Mouse (Mus musculus) forebrain, postnatal 0 days (tissue): ENCODE results near the gene Erp44. TPM values are rescaled to one million over a fixed set of nuclear protein-coding genes. Genes with fewer than 3 reads are reported as not detected.

Experiments used
- ATAC-seq: fragments of 200-750 bp; cut with Nextera tagmentation; 2 replicates; pipeline ENCODE4 v1.8.0; 2017; ENCODE audit warnings: mild to moderate bottlenecking, moderate library complexity
- DNase-seq: peaks from one replicate; pipeline ENCODE4 v3.0.0-alpha.2; 2015
- H3K27ac ChIP-seq: fragments of 300-500 bp; sonication (generic); 2 replicates; pipeline ENCODE4 v1.5.1; 2014; ENCODE audit warnings: low read depth, mild to moderate bottlenecking, antibody characterized with exemption, low read length, moderate library complexity, mixed read lengths
- H3K27me3 ChIP-seq: fragments of 300-500 bp; sonication (generic); 2 replicates; pipeline ENCODE4 v1.6.1; 2014; ENCODE audit warnings: mild to moderate bottlenecking, low read length, mixed read lengths; ENCODE audit not compliant: insufficient read depth
- H3K36me3 ChIP-seq: fragments of 300-500 bp; sonication (generic); 2 replicates; pipeline ENCODE4 v1.6.1; 2014; ENCODE audit warnings: mild to moderate bottlenecking, moderate library complexity; ENCODE audit not compliant: insufficient read depth
- H3K4me1 ChIP-seq: fragments of 300-500 bp; sonication (generic); 2 replicates; pipeline ENCODE4 v1.6.1; 2014; ENCODE audit warnings: antibody characterized with exemption; ENCODE audit not compliant: insufficient read depth
- H3K4me2 ChIP-seq: fragments of 300-500 bp; sonication (generic); 2 replicates; pipeline ENCODE4 v1.6.1; 2014; ENCODE audit warnings: low read depth, mild to moderate bottlenecking, moderate library complexity
- H3K4me3 ChIP-seq: fragments of 300-500 bp; sonication (generic); 2 replicates; pipeline ENCODE4 v1.5.1; 2014; ENCODE audit warnings: low read depth, low read length, mixed read lengths
- H3K9ac ChIP-seq: fragments of 300-500 bp; sonication (generic); 2 replicates; pipeline ENCODE4 v1.6.1; 2014; ENCODE audit warnings: mild to moderate bottlenecking
- H3K9me3 ChIP-seq: fragments of 300-500 bp; sonication (generic); 2 replicates; pipeline ENCODE4 v1.6.1; 2016; ENCODE audit warnings: low read length
- CTCF ChIP-seq: sonication (generic); IDR thresholded peaks from 2 replicates; pipeline ENCODE4 v1.5.1; 2016; ENCODE audit warnings: antibody characterized with exemption, control low read depth, low read depth
- WGBS: fragments of 180-500 bp; shearing (Covaris S2); extraction: QIAGEN DNeasy Blood & Tissue Kit; methylation state at CpG from one replicate; pipeline ENCODE4 v1.1.7; 2014; 5-methylcytosine and 5-hydroxymethylcytosine counted together
- microRNA counts: library from miRNA; unstranded; fragments of <30 nt; microRNA quantifications from one replicate; lab custom pipeline; 2015
- microRNA-seq, 2 experiments: library from miRNA; unstranded; fragments of <30 nt; microRNA quantifications; one replicate each; pipeline ENCODE4; 2016
- polyA plus RNA-seq: library from polyadenylated mRNA; unstranded; fragments of >200 nt; fragmentation: Nextera tagmentation; extraction: Ambion mirVana; gene quantifications from 2 replicates; pipeline ENCODE4 v1.2.1, GENCODE M21; 2015
- total RNA-seq: library from RNA; depleted of rRNA; stranded (reverse); fragments of >200 nt; gene quantifications from 2 replicates; pipeline ENCODE4 v1.2.3, GENCODE M21; 2014; rRNA removed

The Erp44 gene
- total and polyA plus RNA-seq, 2 experiments from 2014 or later: 33.4 to 50.2 TPM

- H3K9ac ChIP-seq: no peak overlapping the region
- WGBS: 85% methylated on average over 5 of the region's 5 CpGs
Measured at GRCm38 (mm10) chr4:48153229-48153628, 126.1 kb downstream of the Erp44 start.

GRCm38 (mm10) chr4:48149492-48149891 lies 129.9 kb downstream of the Erp44 start:
- no peak overlapping the region for H3K4me3 ChIP-seq
- H3K9ac ChIP-seq: no peak overlapping the region
- no peaks in the 10 kb centered on the region for H3K27me3 ChIP-seq
- ATAC-seq: no peak
- no peak for DNase-seq
- no peaks in the 10 kb centered on the region; the same call in 1 of the 2 replicates for H3K36me3 ChIP-seq
- H3K9me3 ChIP-seq: no peaks in the 10 kb centered on the region
- 97% methylated on average over 2 of the region's 2 CpGs for WGBS
- H3K27ac ChIP-seq: no peak overlapping the region
- H3K4me2 ChIP-seq: no peak overlapping the region
- no peaks in the 10 kb centered on the region for H3K4me1 ChIP-seq
- TF ChIP-seq CTCF: no peak

More at GRCm38 (mm10) chr4:48153229-48153628, 126.1 kb downstream of the Erp44 start:
- Histone ChIP-seq H3K27me3 (no peaks in the 10 kb centered on the region), H3K4me1 (no peaks in the 10 kb centered on the region), H3K4me2 (no peak overlapping the region), H3K27ac (no peak overlapping the region), H3K4me3 (no peak overlapping the region), H3K9me3 (no peaks in the 10 kb centered on the region), H3K36me3 (no peaks in the 10 kb centered on the region; the same call in 1 of the 2 replicates)
- no peak for ATAC-seq
- TF ChIP-seq CTCF: no peak
- DNase-seq: no peak

MicroRNAs within 50 kb of the gene (microRNA counts, 519-probe panel; counts per million panel counts)
- not detected for microRNA mmu-miR-1958 (lab: Ali Mortazavi, UCI)

Small RNAs within 50 kb of the gene (microRNA-seq; reads per million reads assigned to microRNA genes)
- gene Mir1958: 0 reads per million in 2 experiments

Other genes starting within 250 kb of the Erp44 start
- gene Nr4a3, start 234.4 kb downstream of the Erp44 start, total RNA-seq: 13.5 and 14.9 TPM in 2 replicates
- gene Nr4a3, start 234.4 kb downstream of the Erp44 start, polyA plus RNA-seq: 9.1 and 12.4 TPM in 2 replicates
- gene Stx17, start 154.6 kb downstream of the Erp44 start, total RNA-seq: 15.6 and 29.8 TPM in 2 replicates
- 14.9 and 22.5 TPM in 2 replicates for gene Stx17, start 154.6 kb downstream of the Erp44 start, polyA plus RNA-seq
- gene Invs, start 202 bp upstream of the Erp44 start, total RNA-seq: 6.4 and 8.7 TPM in 2 replicates
- 2.1 and 2.7 TPM in 2 replicates for gene Invs, start 202 bp upstream of the Erp44 start, polyA plus RNA-seq
- 31.1 and 39.5 TPM in 2 replicates for gene Tex10, start 193.9 kb upstream of the Erp44 start, total RNA-seq
- gene Tex10, start 193.9 kb upstream of the Erp44 start, polyA plus RNA-seq: 21.4 and 22.0 TPM in 2 replicates